Mouse (Mus musculus) activated CD4-positive, CD25-positive, alpha-beta regulatory T cell (primary cell): ENCODE results near the gene Fam131c. TPM values are rescaled to one million over a fixed set of nuclear protein-coding genes. Genes with fewer than 3 reads are reported as not detected.

Source experiments
- polyA plus RNA-seq, 2 experiments: library from polyadenylated mRNA; unstranded; fragments of 100-300 nt; shearing (Covaris generic); gene quantifications; one replicate each; pipeline ENCODE4 v1.2.1; 2017

The Fam131c gene
- not detected for polyA plus RNA-seq

DNA sequence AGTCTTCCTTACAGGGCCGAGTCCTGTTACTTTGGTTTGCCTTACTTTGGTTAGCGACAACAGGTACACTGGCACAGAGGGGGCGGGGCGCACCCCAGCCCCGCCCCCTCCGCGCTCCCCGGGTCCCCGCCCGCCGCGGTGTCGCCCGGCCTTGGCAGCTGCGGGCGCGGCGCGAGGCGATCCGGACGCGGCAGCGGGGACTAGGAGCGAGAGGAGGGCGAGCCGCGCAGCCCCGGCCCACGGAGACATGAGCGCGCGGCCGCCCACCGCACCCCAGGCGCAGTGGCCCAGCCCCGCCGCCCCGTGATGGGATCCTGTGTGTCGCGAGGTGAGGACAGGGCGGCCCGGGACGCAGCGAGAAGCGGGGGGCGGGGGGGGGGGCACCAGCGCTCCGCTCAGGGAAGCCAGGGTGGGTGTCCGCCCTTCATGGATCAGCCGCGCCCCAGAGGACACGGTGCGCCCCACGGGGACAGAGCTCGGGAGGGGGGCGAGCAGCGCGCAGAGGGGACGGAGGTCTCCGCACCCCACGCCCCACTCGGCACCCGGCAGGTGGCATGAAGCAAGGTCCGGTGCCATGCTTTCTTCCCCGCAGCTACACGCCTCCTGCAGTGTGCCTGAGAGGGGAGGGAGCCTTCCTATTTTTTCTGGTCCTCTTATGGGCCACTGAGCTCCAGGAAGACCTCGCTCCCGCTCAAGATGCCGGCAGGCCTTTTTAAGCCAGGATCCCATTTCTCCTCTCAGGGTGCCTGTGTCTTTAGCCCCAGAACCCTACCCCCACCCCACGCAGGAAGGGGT, at the start of gene Fam131c:
Gene Fam131c, plus strand, starts transcription at position 224 of the 795 bp plus-strand sequence.

DNA sequence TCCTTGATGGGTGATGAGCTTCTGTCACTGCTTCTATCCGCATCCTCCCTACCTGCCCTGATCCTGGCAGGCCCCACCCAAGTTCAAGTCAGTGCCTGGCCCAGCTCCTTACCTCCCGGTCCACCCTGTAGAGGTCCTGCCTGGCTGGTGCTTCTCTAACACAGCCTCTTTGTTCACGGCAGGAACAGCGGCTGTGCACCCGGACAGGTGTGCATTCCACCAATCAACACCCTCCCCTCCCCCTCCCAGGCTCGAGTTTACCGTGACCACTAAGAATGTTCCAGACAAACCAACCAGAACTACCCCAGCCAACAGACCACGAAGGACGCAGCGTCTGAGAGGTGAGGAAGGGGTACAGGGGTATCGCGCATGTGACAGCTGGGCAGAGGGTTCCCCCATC, 30.5 kb downstream of the Fam131c start, which contains the start of gene Clcnka:
Gene Clcnka, minus strand, starts transcription at position 180 of the 400 bp plus-strand sequence.

GRCm38 (mm10) chr4:141415924-141416323, 47.9 kb downstream of the Fam131c start, which contains the start of gene Clcnkb:
TSS of gene Clcnkb (minus strand) at chr4:141416014.

GRCm38 (mm10) chr4:141420192-141420829, 52.3 kb downstream of the Fam131c start, which contains the start of gene Hspb7:
TSS of gene Hspb7 (plus strand) at chr4:141420779.

Other genes with a start within 250 kb of the Fam131c start
- gene Szrd1, start 228.4 kb upstream of the Fam131c start, polyA plus RNA-seq: 10 to 100 TPM; 50.1 to 65.1 TPM
- gene Fbxo42, start 220.3 kb upstream of the Fam131c start, polyA plus RNA-seq: 10 to 100 TPM; 15.4 to 22.7 TPM
- gene Rsg1, start 154.3 kb upstream of the Fam131c start, polyA plus RNA-seq: 1 to 10 TPM; 2.2 to 4.3 TPM
- gene Arhgef19, start 128.7 kb upstream of the Fam131c start, polyA plus RNA-seq: under 1 TPM; 0.15 to 0.30 TPM
- gene Epha2, start 67.0 kb upstream of the Fam131c start, polyA plus RNA-seq: not detected
- gene Clcnka, start 30.5 kb downstream of the Fam131c start, polyA plus RNA-seq: not detected
- gene Clcnkb, start 47.8 kb downstream of the Fam131c start, polyA plus RNA-seq: not detected
- gene Hspb7, start 52.6 kb downstream of the Fam131c start, polyA plus RNA-seq: not detected
- not detected for gene Srarp, start 67.9 kb downstream of the Fam131c start, polyA plus RNA-seq
- 10 to 100 TPM; 28.4 to 33.1 TPM for gene Zbtb17, start 76.4 kb downstream of the Fam131c start, polyA plus RNA-seq
- 10 to 100 TPM; 24.7 to 34.4 TPM for gene Spen, start 170.4 kb downstream of the Fam131c start, polyA plus RNA-seq
- gene Fblim1, start 237.9 kb downstream of the Fam131c start, polyA plus RNA-seq: under 1 TPM in 1 of 2 experiments, not detected in 1; 0.44 TPM